Mouse (Mus musculus) embryo, embryonic 11 days (tissue): Measurements from ENCODE around the gene Castor2.
A peak's percentile ranks its signal among the peaks of the same experiment; 100 is the strongest.

Experiments used
- DNase-seq: peaks from one replicate; pipeline ENCODE4 v3.0.0-alpha.2; 2015

The Castor2 gene

DNA sequence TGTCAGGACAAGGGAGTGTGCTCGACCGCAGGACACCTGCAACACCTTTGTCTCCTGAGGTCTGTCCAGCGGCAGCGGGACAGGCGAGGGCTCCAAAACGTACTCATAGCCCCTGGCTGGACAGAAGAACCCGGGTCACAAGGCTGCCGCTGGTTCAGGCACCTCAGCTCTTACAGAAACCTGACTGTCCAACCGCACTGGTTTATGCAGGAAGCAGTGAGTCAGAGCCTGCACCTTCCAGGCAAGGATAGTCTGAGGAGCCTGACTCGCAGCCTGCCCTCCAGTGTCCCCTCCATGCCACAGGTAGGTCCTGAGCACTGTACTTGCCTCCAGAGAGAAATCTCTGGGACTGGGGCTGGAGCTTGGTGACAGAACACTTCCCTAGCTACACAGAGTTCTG is 69.7 kb downstream of the Castor2 start:
- no peak for DNase-seq

GRCm38 (mm10) chr5:134170167-134170566 is 70.7 kb downstream of the Castor2 start:
- DNase-seq: no peak

GRCm38 (mm10) chr5:134173206-134173605 is 73.7 kb downstream of the Castor2 start:
- DNase-seq: peak; percentile 55

DNA sequence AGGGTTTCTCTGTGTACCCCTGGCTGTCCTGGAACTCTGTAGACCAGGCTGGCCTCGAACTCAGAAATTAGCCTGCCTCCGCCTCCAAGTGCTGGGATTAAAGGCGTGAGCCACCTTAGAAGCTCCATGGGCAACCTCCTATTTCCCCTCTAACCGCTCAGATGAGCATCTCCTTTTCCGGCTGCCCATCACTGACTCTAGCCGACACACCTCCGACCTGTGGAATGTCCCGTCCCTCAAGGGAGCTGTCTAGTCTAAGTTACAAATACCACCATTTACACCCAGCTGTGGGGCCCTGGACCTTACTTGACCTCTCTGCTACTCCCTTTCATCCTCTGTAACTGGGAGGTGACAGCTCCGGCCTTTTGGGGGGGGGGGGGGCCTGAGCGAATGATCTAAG is 76.2 kb downstream of the Castor2 start:
- peak; percentile 32 for DNase-seq

DNA sequence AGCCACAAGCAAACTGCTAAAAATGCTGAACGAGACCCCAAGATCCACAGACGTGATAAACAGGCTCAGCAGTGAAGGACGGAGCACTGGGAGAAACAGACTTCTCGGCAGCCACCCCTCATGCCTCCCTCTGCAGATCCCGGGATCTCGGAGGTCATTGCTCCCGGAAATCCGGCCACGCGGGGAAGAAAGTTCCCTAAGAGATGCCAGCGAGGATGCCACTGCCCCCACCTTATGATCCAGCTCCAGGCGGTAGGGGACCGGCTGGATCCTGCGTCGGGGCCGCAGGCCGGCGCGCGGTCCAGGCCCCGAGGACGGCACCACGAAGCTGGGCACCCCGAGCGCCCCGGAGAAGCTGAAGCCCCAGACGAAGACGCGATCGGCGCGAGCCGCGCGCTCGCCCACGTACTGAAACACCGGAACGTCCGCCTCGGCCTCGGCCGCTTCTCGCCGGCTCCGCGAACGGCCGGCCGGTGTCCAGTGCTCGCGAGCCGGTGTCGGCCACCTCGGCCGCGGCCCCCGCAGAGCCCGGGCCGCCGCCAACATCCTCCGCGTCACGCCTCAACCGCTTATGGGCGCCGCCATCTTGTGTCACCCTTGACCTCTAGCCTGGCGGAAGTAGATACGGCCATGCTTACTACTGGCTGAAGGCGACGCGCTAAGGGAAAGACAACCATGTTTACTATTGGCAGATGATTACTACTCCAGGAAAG is 76.8 kb downstream of the Castor2 start, which contains the start of gene Rcc1l:
Rcc1l (minus strand) TSS at position 606 of the 713 bp plus-strand sequence.
- peak; percentile 94 for DNase-seq

GRCm38 (mm10) chr5:134178536-134178935 is 79.0 kb downstream of the Castor2 start:
- DNase-seq: no peak

DNA sequence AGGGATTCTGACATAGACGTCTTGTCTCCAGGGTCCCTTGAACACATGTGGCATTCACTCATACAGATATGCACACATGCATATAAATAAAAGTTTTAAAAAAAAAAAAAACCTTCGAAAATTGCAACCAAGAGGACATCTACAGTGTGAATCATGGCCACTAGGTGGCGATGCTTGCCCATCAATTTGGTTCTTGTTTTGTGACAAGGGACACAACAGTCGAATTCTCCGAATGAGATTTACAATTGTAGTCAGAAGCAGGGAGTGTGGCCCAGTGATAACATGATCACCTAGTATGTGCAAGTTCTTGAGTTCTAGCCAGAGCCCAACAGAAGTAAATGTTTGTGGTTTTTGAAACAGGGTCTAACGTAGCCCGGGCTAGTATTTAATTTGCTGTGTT is 80.4 kb downstream of the Castor2 start:
- DNase-seq: peak; percentile 88

- no peak for DNase-seq
Observed at GRCm38 (mm10) chr5:134182172-134182571, 82.7 kb downstream of the Castor2 start.

DNA sequence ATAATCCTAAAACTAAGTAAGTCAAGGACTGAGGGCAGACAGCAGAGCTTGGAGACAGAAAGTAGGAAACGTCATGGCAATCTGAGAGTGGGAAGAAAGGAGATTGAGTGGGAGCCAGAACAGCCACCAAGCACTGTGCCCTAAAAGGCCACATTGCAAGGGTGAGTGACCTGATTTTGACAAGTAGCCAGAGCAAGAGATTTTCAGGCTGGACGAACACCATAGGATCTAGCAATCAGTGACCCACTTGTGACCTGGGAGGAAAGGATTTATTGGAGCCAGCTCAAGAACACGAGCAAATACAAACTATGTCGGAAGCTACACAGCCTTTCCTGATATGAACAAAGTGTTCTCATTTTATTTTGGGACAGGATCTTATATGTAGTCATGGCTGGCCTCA is 83.2 kb downstream of the Castor2 start:
- no peak for DNase-seq

DNA sequence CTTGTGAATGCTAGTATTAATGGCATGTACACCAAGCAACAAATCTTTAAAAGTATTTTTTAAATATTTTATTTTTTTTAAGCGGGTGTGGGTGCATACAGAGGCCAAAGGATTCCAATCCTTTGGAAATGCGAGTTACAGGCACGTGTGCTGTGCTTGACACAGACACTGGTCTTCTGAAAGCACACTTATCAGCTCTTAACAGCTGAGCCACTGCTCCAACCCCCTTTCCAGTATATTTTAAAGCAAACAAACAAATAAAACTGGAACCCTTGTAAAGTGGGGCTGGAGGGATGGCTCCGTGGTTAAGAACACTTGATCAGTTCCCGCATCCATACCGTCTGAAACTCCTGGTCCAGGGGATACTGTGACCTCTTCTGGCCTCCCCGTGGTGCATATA is 83.7 kb downstream of the Castor2 start:
- peak; percentile 13 for DNase-seq

DNA sequence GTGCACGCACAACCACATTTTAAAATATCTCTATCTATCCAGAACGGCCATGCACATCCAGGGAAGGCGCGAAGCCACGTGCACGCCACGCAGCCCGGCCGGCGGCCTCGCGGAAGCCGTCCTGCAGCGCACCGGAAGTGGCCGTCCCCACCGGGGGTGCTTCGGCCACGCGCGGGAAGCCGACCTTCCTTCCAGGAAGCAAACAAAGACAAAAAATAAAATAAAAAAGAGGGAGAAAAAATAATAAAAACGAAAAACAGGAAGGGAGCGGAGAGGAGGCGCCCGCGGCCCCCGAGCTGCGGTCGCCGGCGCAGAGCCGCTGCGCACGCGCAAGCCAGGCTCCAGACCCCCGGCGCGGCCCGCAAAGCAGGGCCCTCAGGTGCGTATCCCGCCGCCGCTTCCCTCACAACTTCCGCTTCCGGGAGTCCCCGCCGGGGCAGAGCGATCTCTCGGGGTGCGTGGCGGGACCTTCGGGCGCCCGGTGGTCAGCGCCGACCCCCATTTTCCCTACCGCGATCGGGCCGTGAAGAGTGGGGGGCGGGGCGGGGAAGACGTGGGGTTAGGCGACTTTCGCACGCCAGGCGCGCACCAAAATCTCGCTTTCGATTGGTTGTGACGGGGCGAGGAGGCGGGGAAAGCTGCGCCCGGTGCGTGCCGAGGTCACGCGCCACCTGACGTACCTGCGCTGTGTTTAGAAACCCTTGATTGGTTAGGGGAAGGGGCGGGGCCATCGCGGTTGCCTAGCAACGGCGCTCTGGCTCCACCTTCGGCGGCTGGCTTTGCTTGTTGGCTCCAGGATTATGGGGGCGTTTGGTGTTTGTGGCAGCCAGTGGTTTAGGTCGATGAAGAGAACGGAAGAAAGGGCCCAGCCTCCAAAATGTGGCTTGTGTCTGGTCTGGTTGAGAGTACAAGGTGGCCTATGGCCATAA is 84.6 kb downstream of the Castor2 start, which contains the start of gene Gtf2ird2:
Gtf2ird2 (plus strand) TSS at position 140 of the 929 bp plus-strand sequence.
- peak; percentile 98 for DNase-seq

DNA sequence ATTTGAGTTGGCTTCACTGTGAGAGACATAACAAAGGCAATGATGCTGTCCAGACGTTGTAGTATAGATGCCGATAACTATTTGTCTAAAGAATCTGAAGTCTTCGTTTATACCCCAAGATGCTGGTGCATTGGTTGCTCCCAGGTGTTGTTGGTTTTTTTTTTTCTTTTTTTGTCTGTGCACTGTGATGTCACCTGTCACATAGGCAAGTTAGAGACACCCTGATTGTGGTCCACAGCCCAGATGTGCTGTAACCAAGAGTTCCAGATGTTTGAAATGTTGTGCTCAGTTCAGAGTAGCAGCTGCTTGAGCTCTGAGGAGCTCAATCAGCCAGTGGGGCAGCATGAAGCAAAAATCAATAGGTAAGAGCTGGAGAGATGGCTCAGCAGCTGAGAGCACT is 86.5 kb downstream of the Castor2 start:
- DNase-seq: no peak

DNA sequence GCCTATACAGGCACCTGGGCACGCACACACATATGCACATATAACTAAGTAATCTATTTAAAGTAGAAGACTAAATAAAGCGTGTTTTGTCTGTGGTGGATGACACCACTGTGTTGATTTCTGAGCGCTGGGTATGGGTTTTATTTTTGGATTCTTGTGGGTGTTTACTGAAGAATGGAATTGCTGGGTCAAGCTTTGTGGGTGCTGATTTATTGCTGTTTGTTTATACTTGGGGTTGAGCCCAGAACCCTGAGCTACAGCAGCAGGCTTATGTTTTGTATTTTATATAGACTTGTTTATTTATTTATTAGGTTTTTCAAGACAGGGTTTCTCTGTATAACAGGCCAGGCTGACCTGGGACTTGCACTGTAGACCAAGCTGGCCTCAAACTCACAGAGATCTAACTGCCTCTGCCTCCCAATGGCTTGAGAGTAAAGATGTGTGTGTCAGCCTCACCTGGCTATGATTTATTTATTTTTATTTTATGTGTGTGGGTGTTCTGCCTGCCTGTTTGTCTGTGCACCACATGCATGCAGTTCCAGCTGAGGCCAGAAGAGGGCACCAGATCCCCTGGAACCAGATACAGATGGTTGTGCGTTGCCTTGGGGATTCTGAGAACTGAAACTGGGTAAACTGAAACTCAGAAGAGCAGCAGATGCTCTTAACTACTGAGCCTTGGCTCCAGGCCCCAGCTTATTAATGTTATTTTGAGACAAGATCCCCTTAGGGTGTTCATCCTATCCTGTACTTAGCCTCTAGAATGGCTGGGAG is 87.6 kb downstream of the Castor2 start:
- peak; percentile 44 for DNase-seq

- DNase-seq: no peak
Observed at GRCm38 (mm10) chr5:134188571-134188970, 89.1 kb downstream of the Castor2 start.

DNA sequence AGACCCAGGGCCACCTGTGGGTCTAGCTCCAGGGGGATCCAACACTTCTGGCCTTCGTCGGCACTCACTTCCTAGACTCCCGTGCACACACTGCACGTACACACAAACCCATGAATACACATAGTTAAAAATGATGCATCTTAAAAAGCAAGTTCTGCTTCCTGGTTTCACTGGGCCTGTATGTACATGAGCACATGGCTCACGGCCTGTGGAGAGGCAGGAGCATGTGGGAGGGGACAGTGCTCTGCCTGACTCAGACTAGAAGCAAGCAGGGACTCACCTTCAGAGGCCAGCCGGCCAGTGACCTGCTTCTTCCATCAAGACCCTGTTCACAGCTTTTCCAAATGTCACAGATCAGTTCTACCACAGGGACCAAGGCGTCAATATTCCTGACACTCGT is 94.2 kb downstream of the Castor2 start:
- DNase-seq: no peak
